Mouse (Mus musculus) testis, postnatal 14 days (tissue): Measurements from ENCODE around the gene Svbp.

Experiments used
- DNase-seq: peaks from one replicate; pipeline ENCODE4 v3.0.0; 2021; ENCODE audit warnings: low spot score

Svbp gene

DNA sequence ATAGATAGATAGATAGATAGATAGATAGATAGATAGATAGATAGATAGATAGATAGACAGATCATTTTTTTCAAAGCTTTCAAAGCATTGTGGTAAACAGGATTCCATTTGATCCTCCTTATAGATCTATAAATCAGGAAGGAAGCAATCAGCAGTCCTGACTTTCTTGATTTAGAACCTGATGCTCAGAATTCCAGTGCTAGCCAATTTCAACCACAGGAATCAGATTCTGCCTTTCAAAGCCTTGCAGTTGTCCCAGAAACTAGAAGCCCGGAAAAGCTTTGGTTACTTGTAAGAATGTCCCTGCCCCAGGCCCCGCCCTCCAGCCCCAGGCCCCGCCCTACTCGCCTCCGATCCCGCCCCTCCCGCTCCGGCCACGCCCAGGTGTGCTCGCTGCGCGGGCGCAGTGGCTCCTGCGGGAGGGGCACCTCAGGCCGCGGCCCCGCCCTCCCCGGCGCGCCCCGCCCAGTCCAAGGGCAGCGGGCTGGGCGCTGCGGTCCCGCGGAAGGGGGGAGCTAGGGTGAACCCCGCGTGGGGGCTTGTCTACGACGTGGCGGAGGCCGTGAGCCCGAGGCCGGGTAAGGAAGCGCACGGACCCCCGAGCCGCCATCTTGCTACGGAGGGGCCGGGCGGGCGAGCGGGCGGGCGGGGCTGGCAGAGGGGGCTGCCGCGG is at the start of gene Svbp:
Svbp (plus strand) TSS at position 398 of the 673 bp plus-strand sequence.
- peak; percentile 90 for DNase-seq

DNA sequence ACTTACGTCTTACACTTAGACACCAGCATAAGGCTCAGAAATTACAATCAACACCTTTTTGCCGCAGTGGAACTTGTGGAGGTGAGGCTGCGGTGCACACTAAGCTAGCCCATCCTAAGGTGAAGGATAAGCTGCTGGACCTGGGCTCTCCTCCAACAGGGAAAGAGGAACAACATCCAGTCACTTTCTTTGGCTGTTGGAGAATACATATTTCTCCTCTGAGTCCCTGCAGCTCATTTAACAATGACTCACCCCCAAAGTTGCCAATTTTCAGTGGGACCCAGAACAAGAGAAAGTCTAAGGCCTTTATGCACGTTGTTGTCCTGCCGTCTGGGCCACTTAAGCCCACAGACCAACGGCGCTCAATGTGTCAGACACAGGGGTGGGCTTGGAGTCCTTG is 48.3 kb upstream of the Svbp start:
- no peak for DNase-seq

DNA sequence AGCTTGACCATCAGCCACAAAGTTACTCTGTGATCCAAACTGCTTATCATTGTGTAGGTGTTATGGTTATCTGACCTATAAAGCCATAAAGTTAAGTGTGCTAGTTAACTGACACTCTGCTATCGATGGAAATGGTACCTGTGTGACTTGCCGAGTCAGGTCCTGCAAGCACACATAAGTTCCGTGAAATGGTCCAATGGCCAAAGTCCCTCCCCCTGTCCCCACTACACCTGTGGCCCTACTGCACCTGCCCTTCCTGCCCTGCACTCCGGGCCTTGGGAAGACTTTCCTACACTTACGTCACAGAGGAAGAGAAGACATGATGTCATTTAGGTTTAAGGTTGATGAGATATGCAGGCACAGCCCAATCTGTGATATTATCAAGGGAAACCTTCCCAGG is 47.8 kb upstream of the Svbp start:
- no peak for DNase-seq

DNA sequence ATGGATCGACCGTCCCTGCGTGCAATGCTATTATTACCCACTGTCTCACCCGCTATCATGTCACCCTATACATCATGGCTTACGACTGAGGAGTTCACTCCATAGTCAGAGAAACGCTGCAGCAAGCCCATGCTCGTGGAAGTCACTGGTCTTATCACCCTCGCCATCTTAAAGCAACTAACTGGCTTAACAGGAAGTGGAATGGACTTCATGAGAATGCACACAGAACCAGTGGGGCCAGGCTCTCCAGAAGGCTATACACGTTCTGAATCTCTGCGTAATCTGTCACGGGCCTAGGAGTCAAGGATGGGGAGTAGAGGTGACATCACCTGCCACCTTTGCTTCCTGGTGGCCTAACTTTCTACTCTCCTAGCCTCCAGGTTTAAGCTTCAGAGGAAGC is 46.4 kb upstream of the Svbp start:
- DNase-seq = no peak

DNA sequence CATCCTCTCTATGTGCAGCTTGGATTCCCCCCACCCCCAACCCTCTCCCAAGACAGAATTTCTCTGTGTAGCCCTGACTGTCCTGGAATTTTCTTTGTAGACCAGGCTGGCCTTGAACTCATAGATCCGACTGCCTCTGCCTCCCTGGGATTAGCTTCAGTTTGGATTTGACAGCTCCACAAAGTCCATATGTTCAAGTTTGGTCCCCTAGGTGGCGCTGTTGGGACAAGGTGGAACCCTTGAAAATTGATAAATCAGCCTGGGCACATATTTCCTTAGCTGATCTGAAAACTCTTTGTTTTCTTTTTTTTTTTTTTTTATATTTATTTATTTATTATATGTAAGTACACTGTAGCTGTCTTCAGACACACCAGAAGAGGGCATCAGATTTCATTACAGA is 37.9 kb upstream of the Svbp start:
- DNase-seq = peak; percentile 43

DNA sequence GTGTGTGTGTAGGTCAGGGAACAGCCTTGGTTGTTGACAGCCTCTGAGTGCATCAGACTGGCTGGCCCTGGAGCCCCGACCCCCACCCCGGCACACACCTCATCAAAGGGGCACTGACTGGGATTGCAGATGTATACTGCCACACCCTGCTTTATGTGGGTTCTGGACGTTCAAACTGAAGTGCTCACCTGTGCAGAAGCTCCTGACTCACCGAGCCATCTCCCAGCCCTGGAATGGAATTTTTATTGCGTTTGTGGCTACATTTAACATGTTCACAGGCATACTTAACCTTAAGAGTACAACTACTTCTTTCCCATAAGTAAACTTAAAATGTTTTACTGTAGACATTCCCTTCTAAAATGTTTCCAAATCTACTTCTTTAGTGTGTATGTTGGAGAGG is 37.2 kb upstream of the Svbp start:
- DNase-seq = no peak

DNA sequence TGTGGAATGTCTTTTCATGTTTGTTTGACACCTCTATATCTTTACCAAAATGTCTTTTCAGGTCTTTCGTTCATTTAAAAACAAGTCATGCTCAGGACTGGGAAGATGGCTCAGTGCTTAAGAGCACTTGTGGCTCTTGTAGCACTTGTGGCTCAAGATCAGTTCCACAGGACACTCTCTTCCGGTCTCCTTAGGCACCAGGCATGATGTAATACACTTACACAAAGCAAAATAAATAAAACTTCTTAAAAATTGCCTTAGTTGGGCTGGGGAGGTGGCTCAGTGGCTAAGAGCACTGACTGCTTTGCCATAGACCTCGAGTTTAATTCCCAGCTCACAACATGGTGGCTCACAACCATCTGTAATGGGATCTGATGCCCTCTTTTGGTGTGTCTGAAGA is 33.7 kb upstream of the Svbp start:
- no peak for DNase-seq

DNA sequence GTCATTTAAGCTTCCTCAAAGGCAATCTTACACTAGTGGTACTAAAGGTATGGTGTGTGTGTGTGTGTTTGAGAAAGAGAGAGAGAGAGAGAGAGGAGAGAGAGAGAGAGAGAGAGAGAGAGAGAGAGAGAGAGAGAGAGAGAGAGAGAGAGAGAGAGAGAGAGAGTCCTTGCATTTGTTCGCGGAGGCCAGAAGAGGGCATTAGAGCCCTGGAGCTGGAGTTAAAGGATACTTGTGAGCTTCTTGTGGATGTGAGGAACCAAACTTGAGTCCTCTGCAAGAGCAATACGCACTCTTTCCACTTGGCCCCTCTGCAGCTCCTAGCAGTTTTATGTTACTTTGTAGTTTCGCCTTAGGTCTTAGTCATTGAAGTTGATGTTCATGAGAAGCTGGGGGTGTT is 32.1 kb upstream of the Svbp start:
- no peak for DNase-seq

DNA sequence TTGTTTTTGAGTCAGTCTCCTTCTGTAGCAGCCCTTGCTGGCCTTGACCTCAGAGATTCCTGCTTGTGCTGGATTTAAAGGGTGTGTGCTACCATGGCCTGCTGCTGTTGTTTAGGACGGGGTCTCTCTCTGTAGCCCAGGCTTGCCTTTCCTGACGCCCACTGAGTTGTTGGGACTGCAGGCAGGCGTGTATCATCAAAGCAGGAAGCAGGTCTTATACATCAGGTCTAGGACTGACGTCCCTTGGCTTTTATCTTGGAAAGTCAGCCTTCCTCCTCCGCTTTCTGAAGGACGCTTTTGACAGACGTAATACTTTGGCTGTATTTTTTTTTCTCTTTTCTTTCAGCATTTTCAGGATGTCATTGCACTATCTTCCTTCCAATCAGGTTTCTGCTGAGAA is 29.2 kb upstream of the Svbp start:
- DNase-seq = no peak

DNA sequence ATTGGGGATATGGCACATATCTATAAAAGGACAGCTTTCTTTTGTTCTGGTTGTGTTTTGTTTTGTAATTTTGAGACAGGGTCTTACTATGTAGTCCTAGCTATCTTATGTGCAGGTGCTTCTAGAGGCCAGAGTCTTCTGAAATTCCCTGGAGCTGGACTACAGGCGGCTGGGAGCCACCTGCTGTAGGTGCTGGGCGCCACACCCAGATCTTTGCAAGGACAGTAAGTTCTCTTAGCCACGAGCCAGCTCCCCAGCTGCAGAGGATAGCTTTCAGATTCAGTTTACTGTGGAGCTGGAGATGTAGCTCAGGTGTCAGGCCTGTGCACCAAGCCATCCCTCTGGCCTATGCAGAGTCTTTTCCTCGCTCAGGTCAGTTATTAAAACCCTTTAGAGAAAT is 28.0 kb upstream of the Svbp start:
- no peak for DNase-seq

DNA sequence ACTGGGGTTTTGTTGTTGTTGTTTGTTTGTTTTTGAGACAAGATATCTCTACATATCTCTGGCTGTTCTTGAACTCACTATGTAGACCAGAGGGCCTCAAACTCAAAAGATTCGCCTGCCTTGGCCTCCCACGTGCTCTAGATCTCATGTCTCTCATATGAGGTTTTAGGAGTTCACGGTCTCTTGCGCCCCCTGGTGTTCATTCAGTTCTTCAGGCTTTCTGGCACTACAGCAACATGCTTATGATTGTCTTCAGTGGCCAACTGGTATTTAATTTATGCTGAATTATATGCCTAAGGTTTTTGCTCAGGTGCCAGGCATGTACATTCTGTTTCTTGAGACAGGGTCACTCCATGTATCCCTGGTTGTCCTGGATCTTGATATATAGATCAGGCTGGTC is 27.4 kb upstream of the Svbp start:
- DNase-seq = peak; percentile 60

DNA sequence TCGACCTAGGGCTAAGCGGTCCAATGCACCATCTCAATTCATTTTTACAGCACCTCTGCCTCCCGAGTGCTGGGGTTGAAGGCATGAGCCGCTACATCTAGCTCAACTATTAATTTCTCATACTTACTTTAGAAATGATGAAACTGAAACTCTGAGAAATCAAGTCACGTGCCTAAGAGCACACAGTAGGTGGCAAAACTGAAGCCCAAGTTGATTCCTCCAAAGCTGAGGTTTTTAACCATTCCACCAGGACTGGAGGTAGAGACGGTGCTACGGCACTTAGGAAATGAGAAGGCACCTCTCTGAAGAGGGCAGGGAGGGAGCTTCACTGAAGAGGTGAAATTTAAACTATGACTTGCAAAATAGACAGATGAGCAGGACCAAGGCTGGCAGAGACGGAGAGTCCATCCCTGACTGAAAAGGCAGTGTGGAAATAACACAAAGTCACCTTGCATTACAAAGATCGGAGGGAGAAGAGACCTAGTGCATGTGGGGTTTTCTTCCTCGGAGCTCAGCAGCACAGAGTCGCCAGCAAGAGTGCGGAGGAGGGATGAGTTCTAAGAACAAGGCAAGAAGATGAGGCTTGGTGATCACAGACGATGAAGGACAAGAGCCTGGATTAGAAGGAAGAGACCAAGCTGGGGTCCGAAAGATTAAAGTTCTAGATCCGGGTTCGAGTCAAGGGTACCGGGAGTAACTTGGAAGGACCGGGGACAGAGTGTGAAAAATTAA is 22.0 kb upstream of the Svbp start:
- DNase-seq = no peak

DNA sequence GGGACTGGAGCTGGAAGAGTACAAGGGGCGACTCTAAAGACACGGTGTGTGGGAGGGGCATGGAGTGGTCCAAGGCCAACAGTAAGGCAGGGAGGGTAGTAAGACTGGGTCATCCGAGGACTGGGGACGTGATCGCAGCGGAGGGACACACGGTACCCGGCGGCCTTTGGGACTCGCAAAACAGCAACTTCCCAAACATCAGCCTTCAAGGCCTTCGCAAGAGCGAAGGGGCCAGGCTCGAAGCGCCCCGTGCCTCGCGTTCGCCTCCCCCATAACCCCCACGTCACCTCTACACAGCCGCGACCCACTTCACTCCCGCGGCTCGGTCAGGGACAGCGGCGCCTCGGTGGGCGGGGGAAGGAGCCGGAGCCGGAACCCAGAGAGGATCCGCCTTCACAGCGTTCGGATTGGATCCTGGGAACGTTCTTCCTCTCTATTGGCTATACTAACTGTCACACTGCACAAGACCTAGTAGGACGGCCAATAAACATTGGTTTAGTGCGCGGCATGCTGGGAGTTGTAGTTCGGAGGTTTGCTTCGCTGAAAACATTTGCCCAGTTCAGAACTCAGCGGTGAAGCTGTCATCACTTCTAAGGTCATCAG is 21.2 kb upstream of the Svbp start, which contains the start of gene Zfp691:
Zfp691 (minus strand) TSS at position 345 of the 603 bp plus-strand sequence.
- DNase-seq = peak; percentile 96

DNA sequence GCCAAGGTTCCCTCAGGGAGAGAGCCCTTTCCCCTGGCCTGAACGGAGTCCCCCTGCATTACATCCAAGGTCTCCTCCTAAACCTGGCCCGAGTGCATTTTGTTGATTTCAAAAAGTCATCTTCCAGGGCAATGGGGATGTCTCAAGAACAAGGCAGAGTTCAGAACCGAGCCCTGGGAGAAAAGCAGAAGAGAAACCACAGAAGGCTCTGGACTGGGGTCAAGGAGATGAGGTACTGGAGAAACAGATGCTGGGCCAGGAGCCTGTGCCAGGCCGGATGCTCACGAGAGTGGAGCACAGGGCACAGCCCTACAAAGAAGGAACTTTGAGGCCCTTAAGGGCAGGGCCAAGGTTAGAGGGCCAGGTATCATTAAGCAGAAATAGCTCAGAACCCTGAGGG is 17.4 kb upstream of the Svbp start:
- no peak for DNase-seq

DNA sequence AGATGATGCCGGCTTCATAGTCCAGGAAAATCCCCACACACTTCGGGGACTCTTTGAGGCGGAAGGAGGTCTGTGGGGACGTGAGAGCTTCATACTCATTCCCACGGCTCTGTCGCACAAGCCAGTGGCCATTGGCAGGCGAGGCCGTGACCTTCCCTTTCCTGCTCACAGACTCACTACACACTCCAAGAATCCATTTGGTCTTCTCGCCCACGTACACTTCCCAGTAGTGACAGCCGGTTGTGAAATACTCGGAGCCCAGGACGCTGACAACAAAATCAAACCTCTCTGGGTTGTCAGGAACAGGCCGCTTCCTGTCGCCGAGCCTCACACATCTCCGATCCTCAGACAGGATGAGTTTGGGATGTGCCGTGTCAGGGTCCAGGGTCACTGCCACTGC is 16.8 kb upstream of the Svbp start:
- no peak for DNase-seq

DNA sequence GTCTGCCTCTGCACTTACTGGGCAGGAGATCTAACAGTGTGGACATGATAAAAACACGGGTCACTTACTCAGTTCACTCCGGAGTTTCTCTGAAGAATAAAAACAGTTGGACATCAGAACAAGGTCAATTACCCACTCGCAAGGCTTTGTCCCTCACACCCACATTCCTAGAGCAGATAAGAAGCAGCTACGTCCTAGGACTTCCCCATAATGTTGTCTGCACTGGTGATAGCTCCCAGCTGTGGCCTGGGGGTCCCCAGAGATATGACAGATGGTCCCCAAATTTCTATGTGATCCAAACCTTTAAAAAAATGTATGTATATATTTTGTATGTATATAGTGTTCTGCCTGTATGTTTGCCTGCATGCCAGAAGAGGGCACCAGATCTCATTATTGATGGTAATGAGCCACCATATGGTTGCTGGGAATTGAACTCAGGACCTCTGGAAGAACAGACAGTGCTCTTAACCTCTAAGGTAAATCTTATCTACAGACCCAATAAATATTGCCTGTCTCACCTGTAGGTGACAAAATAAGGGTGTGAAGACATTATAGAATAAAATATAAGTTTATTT is 14.9 kb upstream of the Svbp start:
- DNase-seq = no peak

DNA sequence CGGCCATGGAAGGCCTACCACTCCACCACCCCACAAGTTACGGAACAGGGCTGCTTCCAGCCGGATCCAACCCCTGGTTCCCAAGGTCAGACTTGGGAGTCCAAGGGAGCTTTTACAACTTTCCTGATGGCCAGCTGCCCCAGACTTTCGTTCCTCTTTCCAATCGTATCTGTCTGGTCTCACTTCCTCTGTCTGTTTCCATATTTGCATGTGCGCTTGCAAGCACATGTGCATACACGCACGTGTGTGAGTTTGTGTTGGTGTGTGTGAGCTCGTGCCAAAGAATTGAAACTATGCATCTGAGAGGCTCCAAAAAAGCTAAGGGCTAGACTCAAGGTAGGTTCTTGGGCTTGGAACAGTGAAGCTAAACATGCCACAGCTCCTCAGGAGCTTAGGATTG is 13.7 kb upstream of the Svbp start:
- no peak for DNase-seq

DNA sequence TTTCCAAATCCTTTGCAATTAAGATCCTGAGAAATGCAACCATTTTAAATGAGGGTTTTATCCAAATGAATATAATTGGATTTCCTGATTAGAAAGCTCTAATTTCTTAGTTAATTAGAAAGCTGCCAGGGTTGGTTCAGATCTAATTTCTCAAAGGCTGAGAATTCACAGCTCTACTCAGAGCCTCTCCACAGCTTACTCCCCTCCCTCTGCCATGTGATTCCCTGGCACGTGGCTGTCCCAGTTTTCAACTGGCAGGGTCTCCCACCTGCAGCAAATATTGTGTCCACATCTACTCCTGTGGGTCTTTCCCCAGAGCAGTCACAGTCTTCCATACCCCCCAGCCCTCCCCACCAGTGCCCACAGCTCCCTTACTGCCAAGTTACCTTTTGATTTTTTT is 11.6 kb upstream of the Svbp start:
- no peak for DNase-seq

DNA sequence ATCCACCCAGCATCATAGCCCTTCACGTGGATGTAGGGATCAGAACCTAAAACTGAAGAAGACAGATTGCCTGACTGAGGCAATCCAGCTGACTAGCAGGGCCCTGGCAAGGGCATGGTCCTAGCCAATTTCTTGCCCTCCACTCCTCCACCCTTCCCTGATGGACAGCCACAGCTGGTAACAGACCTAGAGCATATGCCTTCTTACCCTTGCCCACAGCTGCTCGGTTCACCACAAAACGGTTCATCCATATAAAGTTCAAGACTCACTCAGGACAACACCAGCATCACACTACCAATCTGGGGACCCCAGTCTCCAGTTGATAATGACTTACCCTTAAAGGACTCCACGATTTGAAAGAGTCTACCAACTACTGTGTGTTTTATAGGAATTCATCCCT is 9.3 kb upstream of the Svbp start:
- no peak for DNase-seq

DNA sequence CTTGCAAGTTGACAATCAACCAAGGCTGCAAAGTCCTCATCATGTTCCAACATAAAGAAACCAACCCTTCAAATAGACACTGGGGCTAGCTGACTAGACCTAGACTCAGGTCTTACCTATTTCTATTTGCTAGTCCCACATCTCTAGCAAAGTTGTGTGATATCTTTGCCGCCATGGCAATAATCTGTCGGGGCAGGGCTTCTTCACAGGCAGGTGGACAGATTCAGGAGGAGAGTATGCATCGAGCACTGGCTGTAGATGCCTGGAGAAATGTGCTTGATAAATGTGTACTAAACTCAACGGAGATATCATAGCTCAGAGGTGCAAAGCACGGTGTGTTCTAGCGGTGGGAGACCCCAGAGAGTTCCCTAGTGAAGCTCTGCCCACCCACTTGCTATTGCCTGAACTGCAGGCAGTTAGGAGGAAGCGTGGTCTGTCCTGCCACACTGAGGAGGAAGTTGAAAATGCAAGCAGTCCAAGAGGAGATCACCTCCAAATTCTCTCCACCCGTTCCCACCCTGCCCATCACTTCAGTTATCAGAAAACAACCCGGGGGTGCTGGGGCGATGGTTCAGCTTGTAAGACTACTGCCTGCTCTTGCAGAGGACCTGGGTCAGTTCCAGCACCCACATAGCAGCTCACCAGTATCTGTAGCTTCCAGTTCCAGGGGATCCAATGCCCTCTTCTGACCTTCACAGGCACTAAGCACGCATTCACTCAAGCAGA is 6.9 kb upstream of the Svbp start:
- no peak for DNase-seq

DNA sequence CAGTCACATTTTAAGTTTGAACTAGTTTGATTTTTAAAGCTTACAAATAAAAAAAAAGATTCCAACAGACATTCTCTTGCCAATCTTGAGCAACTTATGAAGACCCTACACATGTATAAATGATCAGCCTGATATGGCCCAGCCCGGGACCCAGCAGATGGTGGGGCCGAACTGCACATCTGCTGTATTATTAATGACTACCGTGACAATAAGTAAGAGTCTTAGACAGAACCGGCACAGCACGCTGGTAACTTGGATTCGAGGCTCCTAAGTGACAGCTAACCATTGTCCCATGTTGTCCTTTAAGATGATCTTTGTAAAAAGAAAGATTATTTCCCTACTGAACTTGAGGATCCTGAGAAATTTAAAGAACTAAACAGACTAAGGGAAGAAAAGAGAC is 5.7 kb upstream of the Svbp start:
- no peak for DNase-seq

DNA sequence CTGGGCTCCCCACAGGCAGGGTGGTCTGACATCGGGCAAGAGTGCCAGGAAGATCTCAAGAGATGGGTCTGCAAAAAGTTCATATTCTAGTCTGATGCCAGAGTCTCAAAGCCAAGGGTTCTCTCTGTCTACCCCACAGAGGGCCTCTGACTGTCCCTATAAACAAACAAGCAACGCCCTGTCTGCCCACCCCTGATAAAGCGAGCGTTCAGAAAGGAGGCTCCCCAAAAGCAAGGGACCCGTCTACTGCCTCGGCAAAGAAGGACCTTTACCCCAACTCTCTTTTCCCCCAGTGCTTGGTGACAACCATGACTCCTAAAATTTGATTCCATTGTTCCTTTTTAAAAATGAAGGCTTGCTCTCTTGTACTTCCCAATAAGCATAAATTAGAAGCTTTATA is 5.2 kb upstream of the Svbp start, which contains the start of gene Ermap:
Ermap (minus strand) TSS at position 148 of the 400 bp plus-strand sequence.
- DNase-seq = no peak
